Mouse (Mus musculus) right cerebral cortex, adult 2 months (tissue): Measurements from ENCODE around the gene Gm44.
A peak's percentile ranks its signal among the peaks of the same experiment; 100 is the strongest.
"Not testable (repeated sequence)": the region's sequence is repeated elsewhere in the genome, so short reads cannot be mapped to it uniquely, and the experiment has no call there.

Experiments used
- DNase-seq, 2 experiments: peaks; one replicate each; pipeline ENCODE4 v3.0.0; 2021 to 2022; ENCODE audit warnings: low spot score in 2 of 2

Gene Gm44

GRCm38 (mm10) chrX:90891842-90892241 lies at the start of gene Gm44:
Gene Gm44, plus strand, starts transcription at chrX:90892142.
- no peak for DNase-seq

GRCm38 (mm10) chrX:90927989-90928388 lies 36.0 kb downstream of the Gm44 start:
- peak in 1 of 2 experiments; percentile 3 for DNase-seq

- DNase-seq = not testable (repeated sequence)
Measured at GRCm38 (mm10) chrX:90938211-90938610, 46.3 kb downstream of the Gm44 start.
